Mouse (Mus musculus) forebrain, embryonic 12.5 days (tissue): ENCODE measurements around the gene Smco2. TPM values are rescaled to one million over a fixed set of nuclear protein-coding genes. Genes with fewer than 3 reads are reported as not detected.

ENCODE experiments used
- polyA plus RNA-seq: library from polyadenylated mRNA; unstranded; fragments of >200 nt; fragmentation: Nextera tagmentation; extraction: Ambion mirVana; gene quantifications from 2 replicates; pipeline ENCODE4 v1.2.1, GENCODE M21; 2016

Smco2 gene
- polyA plus RNA-seq, 1 experiment from 2014 or later = not detected

Other genes with a start within 250 kb of the Smco2 start
- 117 and 125 TPM in 2 replicates for gene Med21, start 207.6 kb upstream of the Smco2 start, polyA plus RNA-seq
- 26.0 and 29.6 TPM in 2 replicates for gene Tm7sf3, start 207.3 kb upstream of the Smco2 start, polyA plus RNA-seq
- 17.6 TPM in 2 replicates for gene Stk38l, start 125.1 kb upstream of the Smco2 start, polyA plus RNA-seq
- 0.86 and 1.4 TPM in 2 replicates for gene Arntl2, start 54.0 kb upstream of the Smco2 start, polyA plus RNA-seq
- gene Ppfibp1, start 38.4 kb downstream of the Smco2 start, polyA plus RNA-seq = 24.9 and 29.9 TPM in 2 replicates
- gene 1700034J05Rik, start 104.3 kb downstream of the Smco2 start, polyA plus RNA-seq = not detected in 2 replicates
- 0.62 and 1.1 TPM in 2 replicates for gene Rep15, start 182.5 kb downstream of the Smco2 start, polyA plus RNA-seq
- 89.5 and 94.3 TPM in 2 replicates for gene Mrps35, start 192.7 kb downstream of the Smco2 start, polyA plus RNA-seq
- 0.41 and 0.68 TPM in 2 replicates for gene Mansc4, start 236.9 kb downstream of the Smco2 start, polyA plus RNA-seq
- gene Klhl42, start 241.3 kb downstream of the Smco2 start, polyA plus RNA-seq = 6.7 and 7.3 TPM in 2 replicates